Mouse (Mus musculus): ENCODE data around the gene Rbm20. TPM values are rescaled to one million over a fixed set of nuclear protein-coding genes. Genes with fewer than 3 reads are reported as not detected.

Gene Rbm20
- total and polyA plus RNA-seq, 3 experiments, result 37.3 to 58.6 TPM; not detected in 1

DNA sequence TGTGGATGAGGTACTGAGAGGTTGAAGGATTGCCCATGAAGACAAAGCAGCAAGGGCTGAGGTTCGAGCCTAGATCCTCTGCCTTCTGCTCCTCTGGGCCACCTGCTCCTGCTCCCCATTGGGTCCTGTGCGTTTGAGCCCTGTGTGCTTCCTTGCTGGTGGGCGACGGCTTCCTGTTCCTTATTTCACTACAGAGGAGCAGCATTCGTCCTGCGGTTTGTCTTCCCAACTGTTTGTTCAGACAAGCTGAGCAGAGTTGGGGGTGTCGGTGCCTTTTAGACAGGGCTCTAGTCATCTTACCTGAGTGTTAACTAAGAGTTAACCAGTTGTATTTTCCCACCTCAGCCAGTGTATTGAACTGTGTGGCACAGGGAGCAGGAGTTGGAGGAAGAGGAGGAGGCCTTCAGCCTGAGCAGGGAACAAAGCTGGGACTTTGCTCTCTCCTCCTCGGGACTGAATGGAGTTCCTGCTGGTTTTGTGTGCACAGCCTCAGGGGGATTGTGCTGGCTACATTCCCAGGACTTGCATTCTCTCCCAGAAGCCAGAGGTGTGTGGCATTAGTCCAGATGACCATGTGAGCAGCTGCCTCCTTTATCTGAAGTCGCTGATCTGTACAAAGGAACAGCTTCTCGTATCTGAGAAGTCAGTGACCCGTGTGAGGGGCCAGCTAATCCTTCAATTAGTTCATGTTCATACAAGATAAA, 97.0 kb downstream of the Rbm20 start (continued):
- TF ChIP-seq CHD1 (IDR thresholded peaks at IDR 0.05; ENCODE audit: low read depth, low read length), result no peak
- no peak for TF ChIP-seq CTCF (IDR thresholded peaks at IDR 0.05 in 2 of 3, conservative IDR thresholded peaks at IDR 0.05 in 1 of 3; ENCODE audit: control insufficient read depth in 1 of 3, insufficient read depth in 1 of 3, low read depth in 2 of 3, low read length in 3 of 3, poor library complexity in 1 of 3, severe bottlenecking in 1 of 3)
- peak; percentile 60; the same call in 1 of the 2 replicates for TF ChIP-seq MEF2A (IDR thresholded peaks at IDR 0.05; ENCODE audit: extremely low read depth, insufficient replicate concordance, low read depth, low read length, poor library complexity, severe bottlenecking)
- peak; percentile 81 for TF ChIP-seq USF1 (IDR thresholded peaks at IDR 0.05; ENCODE audit: low read depth, low read length)
- peak; percentile 38 for TF ChIP-seq TAL1 (IDR thresholded peaks at IDR 0.05; ENCODE audit: low read length)
- peak; percentile 65 for TF ChIP-seq MAX (IDR thresholded peaks at IDR 0.05; ENCODE audit: low read length)

GRCm38 (mm10) chr19:53774641-53775350, 97.7 kb downstream of the Rbm20 start:
- no peaks in the 10 kb centered on the region for H3K79me2 ChIP-seq (ENCODE audit: control insufficient read depth, insufficient read depth, low read length, poor library complexity)
- H3K36me3 ChIP-seq (ENCODE audit: control insufficient read depth in 1 of 2, insufficient read depth in 2 of 2, low read length in 2 of 2), result peaks cover 0 to 19% of the 10 kb centered on the region in 2 experiments; a peak in 2 of 4 replicates
- H3K4me3 ChIP-seq (ENCODE audit: control insufficient read depth in 1 of 2, insufficient read depth in 1 of 2, low read depth in 2 of 2, low read length in 2 of 2), result peak overlapping the region; percentile 16 to 36; a peak in 2 of 4 replicates
- H3K9me3 ChIP-seq (replicated peaks; ENCODE audit: insufficient read depth, low read length), result no peaks in the 10 kb centered on the region
- TF ChIP-seq CTCF (IDR thresholded peaks at IDR 0.05 in 2 of 3, conservative IDR thresholded peaks at IDR 0.05 in 1 of 3; ENCODE audit: control insufficient read depth in 1 of 3, insufficient read depth in 1 of 3, low read depth in 2 of 3, low read length in 3 of 3, poor library complexity in 1 of 3, severe bottlenecking in 1 of 3) (peak in 1 of 3 experiments; percentile 14; a peak in 1 of 6 replicates), TCF12 (IDR thresholded peaks at IDR 0.05; ENCODE audit: low read depth, low read length) (no peak), TAL1 (IDR thresholded peaks at IDR 0.05; ENCODE audit: low read length) (no peak), RCOR1 (IDR thresholded peaks at IDR 0.05; ENCODE audit: low read depth, low read length) (peak; percentile 27; the same call in 1 of the 2 replicates), MAX (IDR thresholded peaks at IDR 0.05; ENCODE audit: low read length) (no peak), GABPA (IDR thresholded peaks at IDR 0.05; ENCODE audit: low read depth, low read length) (no peak), ETS1 (IDR thresholded peaks at IDR 0.05; ENCODE audit: low read depth, low read length) (no peak), MAFK (IDR thresholded peaks at IDR 0.05; ENCODE audit: borderline replicate concordance, low read depth, low read length) (no peak), ZNF384 (IDR thresholded peaks at IDR 0.05; ENCODE audit: low read depth, low read length) (no peak), POLR2AphosphoS2 (IDR thresholded peaks at IDR 0.05; ENCODE audit: low read length) (no peak), POLR2A (IDR thresholded peaks at IDR 0.05; ENCODE audit: control insufficient read depth in 1 of 2, insufficient read depth in 1 of 2, low read depth in 1 of 2, low read length in 2 of 2, poor library complexity in 1 of 2) (no peak), MYB (IDR thresholded peaks at IDR 0.05; ENCODE audit: low read depth, low read length) (no peak; the same call in 1 of the 2 replicates), USF1 (IDR thresholded peaks at IDR 0.05; ENCODE audit: low read depth, low read length) (no peak), MAZ (IDR thresholded peaks at IDR 0.05; ENCODE audit: low read depth, low read length) (no peak), ELF1 (IDR thresholded peaks at IDR 0.05; ENCODE audit: low read depth, low read length) (no peak), POLR2AphosphoS5 (IDR thresholded peaks at IDR 0.05; ENCODE audit: borderline replicate concordance, low read depth, low read length) (no peak), HCFC1 (IDR thresholded peaks at IDR 0.05; ENCODE audit: low read depth, low read length) (no peak), UBTF (IDR thresholded peaks at IDR 0.05; ENCODE audit: borderline replicate concordance, insufficient read depth, low read depth, low read length) (no peak)
- peak overlapping the region; percentile 77 for H3K27ac ChIP-seq (ENCODE audit: control insufficient read depth, low read depth, low read length)
- no peaks in the 10 kb centered on the region for H3K27me3 ChIP-seq (ENCODE audit: control insufficient read depth in 1 of 2, insufficient read depth in 2 of 2, low read length in 2 of 2)
- H3K9ac ChIP-seq (ENCODE audit: control insufficient read depth, low read depth, low read length, poor library complexity, severe bottlenecking), result peak overlapping the region; percentile 63
- H3K4me1 ChIP-seq (ENCODE audit: control insufficient read depth in 1 of 2, insufficient read depth in 2 of 2, low read length in 2 of 2), result peaks cover 12 to 25% of the 10 kb centered on the region in 2 experiments
- peak; percentile 59 for DNase-seq (ENCODE audit: low read depth, low spot score)

Data from MEL (cell line).